Mouse (Mus musculus) ovary, adult 2 months (tissue): ENCODE data around the gene Thbs1. TPM values are rescaled to one million over a fixed set of nuclear protein-coding genes. Genes with fewer than 3 reads are reported as not detected.

Source experiments
- polyA plus RNA-seq: library from polyadenylated mRNA; depleted of rRNA; stranded (reverse); fragments of >200 nt; gene quantifications from 2 replicates; pipeline ENCODE4 v1.2.3, GENCODE M21; 2012; rRNA removed

The Thbs1 gene
- polyA plus RNA-seq = 71.0 and 79.8 TPM in 2 replicates

DNA sequence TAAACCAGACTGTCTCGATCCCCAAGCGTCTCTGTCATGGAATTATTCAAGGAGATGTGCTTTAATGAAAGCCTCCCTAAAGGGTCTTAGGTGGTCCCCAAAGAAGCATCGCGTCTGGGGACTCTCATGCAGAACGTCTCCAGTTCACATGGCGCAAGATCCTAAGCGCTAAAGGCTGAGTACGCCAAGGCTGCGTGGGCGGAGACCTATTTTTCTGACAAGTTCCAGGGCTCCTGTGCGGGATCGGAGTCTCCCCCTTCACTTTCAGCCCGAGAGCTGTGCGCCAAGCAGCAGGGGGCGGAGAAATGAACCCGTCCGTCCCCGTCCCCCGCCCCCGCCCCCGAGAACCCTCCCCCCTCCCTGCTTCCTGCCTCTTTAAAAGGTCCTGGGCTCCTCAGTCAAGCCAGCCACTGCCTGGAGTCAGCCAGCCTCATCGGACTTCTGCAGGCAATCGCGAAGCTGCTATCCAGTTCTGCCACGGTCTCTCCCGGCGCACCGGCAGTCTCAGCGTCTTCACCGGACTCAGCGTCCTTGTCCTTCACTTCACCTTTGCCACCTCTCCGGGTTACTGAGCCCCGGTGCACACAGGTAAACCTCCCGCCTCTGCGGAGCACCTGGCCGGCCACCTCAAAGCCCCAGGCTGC lies at the start of gene Thbs1:
Thbs1 (plus strand) TSS at position 389 of the 644 bp plus-strand sequence.

Other genes with a start within 250 kb of the Thbs1 start
- 0.20 and 0.22 TPM in 2 replicates for gene Fsip1, start 145.1 kb downstream of the Thbs1 start, polyA plus RNA-seq